Comparison of ENCODE assay signal across 8 mouse cellular contexts in genomic region chr11:28692263-28693194, GRCm38 (mm10).
DNase-seq lines count a peak whose midpoint lies in the region; TF ChIP-seq lines count a peak whose summit lies in the region.

No protein-coding gene starts in this region.

- TF ChIP-seq CTCF in layer of hippocampus, adult 2 months (conservative IDR thresholded peaks at IDR 0.05) = no peak
- no peak for TF ChIP-seq CTCF in heart, adult 2 months (IDR thresholded peaks at IDR 0.05)

- H3K27ac ChIP-seq in layer of hippocampus, adult 2 months = peak overlapping the region; percentile 59; the same call in 1 of the 2 replicates
- H3K27ac ChIP-seq in heart, adult 2 months = peak overlapping the region; percentile 52

- H3K79me2 ChIP-seq in heart, adult 2 months (replicated peaks; ENCODE audit: control insufficient read depth, insufficient read depth, low read length) = no peaks in the 10 kb centered on the region

- H3K36me3 ChIP-seq in heart, adult 2 months (ENCODE audit: control insufficient read depth, insufficient read depth, low read length) = no peaks in the 10 kb centered on the region

- TF ChIP-seq POLR2A in heart, adult 2 months (IDR thresholded peaks at IDR 0.05; ENCODE audit: insufficient read depth, low read depth, low read length) = no peak

- H3K9ac ChIP-seq in heart, adult 2 months (ENCODE audit: low read depth, low read length) = no peak overlapping the region

- H3K4me3 ChIP-seq in layer of hippocampus, adult 2 months = no peak overlapping the region
- no peak overlapping the region for H3K4me3 ChIP-seq in heart, adult 2 months

- H3K4me1 ChIP-seq in heart, adult 2 months (ENCODE audit: control insufficient read depth, insufficient read depth, low read length) = peaks cover 2% of the 10 kb centered on the region

- intact Hi-C loops in heart, adult 2 months (cut with DNase I) = loop anchor here (5.0 kb wide), 1 partner anchor 75 kb away; no protein-coding TSS in a partner anchor

- no peaks in the 10 kb centered on the region for H3K27me3 ChIP-seq in heart, adult 2 months (ENCODE audit: control insufficient read depth, insufficient read depth, low read length)

- DNase-seq in layer of hippocampus, adult 2 months (ENCODE audit: low spot score in 2 of 2) = peak; percentile 16 to 32
- no peak for DNase-seq in layer of hippocampus, postnatal 10 days (ENCODE audit: low spot score in 2 of 2)
- DNase-seq in embryo, embryonic 9.5 days (ENCODE audit: extremely low spot score) = peak; percentile 54
- peak; percentile 22 to 30 for DNase-seq in heart, adult 2 months
- peak; percentile 60 for DNase-seq in kidney, postnatal 14 days
- DNase-seq in retina, embryonic 14.5 days (ENCODE audit: low spot score) = peak; percentile 49
- DNase-seq in spleen, postnatal 36 days (ENCODE audit: low spot score in 2 of 2) = no peak
- no peak for DNase-seq in urinary bladder, postnatal 10 days (ENCODE audit: low spot score)

- WGBS in heart, adult 2 months = 22% methylated on average over 3 of the region's 3 CpGs

- TF ChIP-seq EP300 in heart, adult 2 months (IDR thresholded peaks at IDR 0.05; ENCODE audit: insufficient read depth, low read depth, low read length) = peak; percentile 62; the same call in 1 of the 2 replicates

Comparison
In these comparisons a context has a peak if more than half of its experiments do, and no peak if none do; other contexts are left out.
1. DNase-seq: peak in layer of hippocampus, adult 2 months (2 of 2), embryo, embryonic 9.5 days (single experiment), heart, adult 2 months (2 of 2), kidney, postnatal 14 days (single experiment) and retina, embryonic 14.5 days (single experiment); none in layer of hippocampus, postnatal 10 days (0 of 2), spleen, postnatal 36 days (0 of 2) and urinary bladder, postnatal 10 days (single experiment).